Mouse (Mus musculus) limb, embryonic 14.5 days (tissue): Measurements from ENCODE around the gene Trmt44. TPM values are rescaled to one million over a fixed set of nuclear protein-coding genes. Genes with fewer than 3 reads are reported as not detected.
A peak's percentile ranks its signal among the peaks of the same experiment; 100 is the strongest.

Experiments
- ATAC-seq: fragments of 200-750 bp; cut with Nextera tagmentation; 2 replicates; pipeline ENCODE4 v1.8.0; 2017; ENCODE audit warnings: low read depth, moderate number of reproducible peaks, moderate TSS enrichment; ENCODE audit not compliant: low FRiP score
- DNase-seq: peaks from one replicate; pipeline ENCODE4 v3.0.0-alpha.2; 2015; ENCODE audit warnings: low spot score
- H3K27ac ChIP-seq: fragments of 300-500 bp; sonication (generic); replicated peaks from 2 replicates; pipeline ENCODE4 v1.5.1; 2014; ENCODE audit warnings: low read depth, mild to moderate bottlenecking, low read length, moderate library complexity, mixed read lengths
- H3K27me3 ChIP-seq: fragments of 300-500 bp; sonication (generic); 2 replicates; pipeline ENCODE4 v1.6.1; 2014; ENCODE audit warnings: low read length, mixed read lengths; ENCODE audit not compliant: control insufficient read depth, insufficient read depth
- H3K36me3 ChIP-seq: fragments of 300-500 bp; sonication (generic); 2 replicates; pipeline ENCODE4 v1.6.1; 2014; ENCODE audit warnings: mild to moderate bottlenecking, low read length, moderate library complexity, mixed read lengths; ENCODE audit not compliant: control insufficient read depth, insufficient read depth
- H3K4me1 ChIP-seq: fragments of 300-500 bp; sonication (generic); 2 replicates; pipeline ENCODE4 v1.6.1; 2014; ENCODE audit warnings: antibody characterized with exemption, low read length, mixed read lengths; ENCODE audit not compliant: control insufficient read depth, insufficient read depth
- H3K4me2 ChIP-seq: fragments of 300-500 bp; sonication (generic); replicated peaks from 2 replicates; pipeline ENCODE4 v1.6.1; 2014; ENCODE audit warnings: low read depth, mild to moderate bottlenecking, low read length, moderate library complexity; ENCODE audit not compliant: severe bottlenecking
- H3K4me3 ChIP-seq: fragments of 300-500 bp; sonication (generic); replicated peaks from 2 replicates; pipeline ENCODE4 v1.5.1; 2014; ENCODE audit warnings: low read length
- H3K9ac ChIP-seq: fragments of 300-500 bp; sonication (generic); 2 replicates; pipeline ENCODE4 v1.6.1; 2014; ENCODE audit warnings: mild to moderate bottlenecking, low read depth, low read length, moderate library complexity; ENCODE audit not compliant: severe bottlenecking
- H3K9me3 ChIP-seq: fragments of 300-500 bp; sonication (generic); 2 replicates; pipeline ENCODE4 v1.6.1; 2016; ENCODE audit warnings: low read length; ENCODE audit not compliant: control insufficient read depth
- POLR2A ChIP-seq: fragments of 200-500 bp; IDR thresholded peaks from 2 replicates; pipeline ENCODE4 v1.8.0; 2012; ENCODE audit warnings: inconsistent platforms, mild to moderate bottlenecking, moderate library complexity, borderline replicate concordance; ENCODE audit not compliant: insufficient read depth, insufficient read length; ENCODE audit errors: extremely low read depth
- WGBS: fragments of 180-500 bp; shearing (Covaris S2); extraction: QIAGEN DNeasy Blood & Tissue Kit; methylation state at CpG from one replicate; pipeline ENCODE4 v1.1.7; 2014; 5-methylcytosine and 5-hydroxymethylcytosine counted together
- polyA plus RNA-seq, 2 experiments: library from polyadenylated mRNA; depleted of rRNA in 1 of 2; stranded (reverse) in 1 of 2; unstranded in 1 of 2; fragments of >200 nt; fragmentation: Nextera tagmentation in 1 of 2; extraction: Ambion mirVana in 1 of 2; gene quantifications; 2 replicates each; pipeline versions ENCODE4 v1.2.1 to v1.2.3; 2012 to 2014

The Trmt44 gene
- polyA plus RNA-seq, 2 experiments: 7.6 to 8.3 TPM

DNA sequence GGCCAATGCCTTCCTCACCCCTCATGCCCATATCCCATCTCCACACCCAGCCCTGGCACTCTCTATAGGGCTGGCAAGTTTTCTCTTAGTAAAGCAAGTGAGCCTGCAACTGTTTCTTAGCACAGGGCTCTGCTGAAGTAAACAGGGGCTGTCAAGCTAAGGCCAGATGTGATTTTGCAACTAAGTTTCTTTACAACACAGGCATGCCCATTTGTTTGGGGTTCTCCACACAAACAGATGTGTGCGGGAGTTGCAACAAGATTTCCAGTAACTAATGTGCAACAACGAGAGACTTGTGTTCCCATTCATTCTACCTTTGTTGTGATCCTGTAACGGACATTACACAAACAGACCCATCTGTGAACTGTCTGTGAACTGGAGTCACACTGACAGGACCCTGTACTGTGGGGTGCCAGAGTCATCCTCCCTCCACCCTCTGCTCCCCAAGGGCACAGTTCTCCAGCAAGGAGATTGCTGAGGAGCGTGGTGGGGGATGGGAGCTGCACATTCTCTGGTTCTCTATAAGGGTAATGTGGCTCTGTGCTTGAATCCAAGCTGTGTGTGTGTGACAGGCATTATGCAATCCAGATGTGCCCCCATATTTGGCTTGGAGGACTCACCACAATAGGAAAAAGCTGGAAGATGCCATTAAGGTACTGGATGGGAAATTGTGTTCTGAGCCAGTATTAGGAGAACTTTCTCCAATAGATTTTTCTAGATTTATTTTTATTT is 33.6 kb downstream of the Trmt44 start:
- Histone ChIP-seq H3K4me3 (no peak overlapping the region), H3K9ac (0 out of 2 replicates have a peak overlapping the region, but pooled peaks have one; percentile 12), H3K4me2 (no peak overlapping the region), H3K27ac (no peak overlapping the region; the same call in 1 of the 2 replicates), H3K27me3 (no peaks in the 10 kb centered on the region), H3K9me3 (no peaks in the 10 kb centered on the region), H3K4me1 (0 out of 2 replicates have a peak, but pooled peaks cover 3% of the 10 kb centered on the region), H3K36me3 (no peaks in the 10 kb centered on the region)
- DNase-seq: no peak
- 46% methylated on average over 4 of the region's 4 CpGs for WGBS
- no peak for TF ChIP-seq POLR2A
- ATAC-seq: no peak

DNA sequence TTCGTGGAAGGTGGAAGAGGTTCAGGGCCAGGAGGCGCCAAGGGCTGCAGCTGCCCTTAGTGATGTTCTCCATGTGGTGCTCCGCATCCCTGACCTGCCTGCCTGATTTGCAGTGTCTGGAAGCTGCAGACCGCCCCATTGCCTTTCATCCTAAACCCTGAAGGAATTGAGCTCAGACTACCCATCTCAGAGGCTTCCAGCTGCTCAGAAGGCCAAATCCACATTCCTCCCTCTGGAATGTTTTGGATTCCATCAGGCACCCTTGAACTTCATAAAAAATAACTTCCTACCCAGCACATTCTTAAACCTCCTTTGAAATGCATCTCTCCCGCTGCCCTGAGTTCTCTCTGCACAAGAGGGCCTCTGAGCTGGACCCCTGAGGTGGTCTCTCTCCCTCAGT is 34.3 kb downstream of the Trmt44 start:
- H3K9me3 ChIP-seq: no peaks in the 10 kb centered on the region
- ATAC-seq (no peak), DNase-seq (no peak)
- no peak overlapping the region; the same call in 1 of the 2 replicates for H3K27ac ChIP-seq
- H3K9ac ChIP-seq: 0 out of 2 replicates have a peak overlapping the region, but pooled peaks have one; percentile 12
- H3K36me3 ChIP-seq: no peaks in the 10 kb centered on the region
- 0 out of 2 replicates have a peak, but pooled peaks cover 3% of the 10 kb centered on the region for H3K4me1 ChIP-seq
- H3K27me3 ChIP-seq: no peaks in the 10 kb centered on the region
- WGBS: 35% methylated on average over 5 of the region's 5 CpGs
- H3K4me2 ChIP-seq: no peak overlapping the region
- H3K4me3 ChIP-seq: no peak overlapping the region
- TF ChIP-seq POLR2A: no peak

GRCm38 (mm10) chr5:35539576-35539975 is 35.3 kb downstream of the Trmt44 start:
- TF ChIP-seq POLR2A: no peak
- DNase-seq (no peak), ATAC-seq (no peak)
- no peaks in the 10 kb centered on the region for H3K36me3 ChIP-seq
- no peak overlapping the region for H3K9ac ChIP-seq
- H3K4me3 ChIP-seq: no peak overlapping the region
- no peaks in the 10 kb centered on the region for H3K9me3 ChIP-seq
- no peak overlapping the region for H3K27ac ChIP-seq
- WGBS: 70% methylated on average over 4 of the region's 4 CpGs
- H3K27me3 ChIP-seq: no peaks in the 10 kb centered on the region
- 0 out of 2 replicates have a peak, but pooled peaks cover 3% of the 10 kb centered on the region for H3K4me1 ChIP-seq
- no peak overlapping the region for H3K4me2 ChIP-seq

DNA sequence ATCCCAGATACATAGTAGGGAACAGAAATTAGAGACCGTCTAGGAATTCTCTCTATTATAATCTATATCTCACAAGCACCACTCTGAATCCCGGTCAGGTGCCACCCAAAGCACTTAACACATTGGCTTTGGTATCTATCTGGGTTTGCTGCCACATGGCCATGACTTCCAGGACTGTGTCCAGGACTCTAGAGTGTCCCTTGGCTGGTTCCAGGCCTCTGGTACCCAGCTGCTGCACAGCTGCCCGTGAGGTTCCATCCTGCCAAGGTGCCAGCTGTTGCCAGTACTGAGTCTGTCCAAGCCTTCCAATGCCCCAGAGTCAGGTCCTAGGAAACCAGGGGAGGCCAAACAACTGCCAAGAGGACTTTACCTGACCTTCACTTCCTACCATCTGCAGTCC is 36.8 kb downstream of the Trmt44 start:
- 82% methylated on average over 3 of the region's 3 CpGs for WGBS
- Histone ChIP-seq H3K4me2 (no peak overlapping the region), H3K4me3 (no peak overlapping the region), H3K9ac (no peak overlapping the region), H3K9me3 (no peaks in the 10 kb centered on the region), H3K36me3 (no peaks in the 10 kb centered on the region), H3K27ac (no peak overlapping the region), H3K4me1 (0 out of 2 replicates have a peak, but pooled peaks cover 3% of the 10 kb centered on the region), H3K27me3 (no peaks in the 10 kb centered on the region)
- TF ChIP-seq POLR2A: no peak
- no peak for DNase-seq
- no peak for ATAC-seq

GRCm38 (mm10) chr5:35537474-35537873 is 37.4 kb downstream of the Trmt44 start:
- TF ChIP-seq POLR2A: no peak

DNA sequence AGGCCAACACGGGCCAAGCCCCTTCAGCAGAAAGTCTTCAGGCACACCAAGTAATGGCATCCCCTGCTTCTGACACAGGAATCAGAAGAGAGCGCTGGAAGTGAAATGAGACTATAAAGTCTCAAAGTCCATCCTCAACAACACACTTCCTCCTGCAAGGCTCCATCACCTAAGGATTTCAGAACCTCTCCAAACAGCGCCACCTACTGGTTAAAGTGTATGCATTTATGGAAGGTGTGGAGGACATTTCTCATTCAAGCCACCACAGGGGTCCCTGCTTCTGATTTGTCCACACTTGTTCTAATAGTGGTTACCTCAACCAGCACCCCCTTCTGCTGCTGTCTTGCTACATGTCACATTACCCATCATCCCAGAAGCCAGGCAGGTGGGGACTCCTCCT is 38.6 kb downstream of the Trmt44 start:
- ATAC-seq (no peak), DNase-seq (no peak)
- WGBS: 67% methylated on average over 3 of the region's 3 CpGs

More at GRCm38 (mm10) chr5:35537474-35537873, 37.4 kb downstream of the Trmt44 start:
- DNase-seq: no peak
- Histone ChIP-seq H3K4me1 (0 out of 2 replicates have a peak, but pooled peaks cover 3% of the 10 kb centered on the region), H3K4me3 (no peak overlapping the region), H3K27ac (no peak overlapping the region), H3K9ac (no peak overlapping the region), H3K9me3 (no peaks in the 10 kb centered on the region), H3K27me3 (no peaks in the 10 kb centered on the region), H3K4me2 (no peak overlapping the region), H3K36me3 (no peaks in the 10 kb centered on the region)
- ATAC-seq: no peak
- 83% methylated on average over 1 of the region's 1 CpGs for WGBS

More for the DNA sequence above, 38.6 kb downstream of the Trmt44 start:
- no peaks in the 10 kb centered on the region for H3K9me3 ChIP-seq
- 0 out of 2 replicates have a peak, but pooled peaks cover under 1% of the 10 kb centered on the region for H3K4me1 ChIP-seq
- no peak overlapping the region for H3K9ac ChIP-seq
- H3K36me3 ChIP-seq: no peaks in the 10 kb centered on the region
- TF ChIP-seq POLR2A: no peak
- no peak overlapping the region for H3K27ac ChIP-seq
- H3K4me3 ChIP-seq: no peak overlapping the region
- H3K4me2 ChIP-seq: no peak overlapping the region
- no peaks in the 10 kb centered on the region for H3K27me3 ChIP-seq
